Mouse (Mus musculus): Measurements from ENCODE around the gene Abca7. TPM values are rescaled to one million over a fixed set of nuclear protein-coding genes. Genes with fewer than 3 reads are reported as not detected.
"Not testable (repeated sequence)": the region's sequence is repeated elsewhere in the genome, so short reads cannot be mapped to it uniquely, and the experiment has no call there.

The Abca7 gene
- total RNA-seq (2021) = 1 to 10 TPM; 7.0 to 8.5 TPM
- long read RNA-seq, experiment 1, partial matches to known transcripts = 3 of 9 reads
- long read RNA-seq, experiment 1, other reads (novel, unspliced or antisense) = 6 of 9 reads
- long read RNA-seq, experiment 2, full-length matches to known transcripts = 1 of 16 reads
- long read RNA-seq, experiment 2, partial matches to known transcripts = 9 of 16 reads
- long read RNA-seq, experiment 2, other reads (novel, unspliced or antisense) = 6 of 16 reads

- peak; percentile 98 to 100 for DNase-seq
- intact Hi-C loops (cut with DNase I) = no loop called here
Observed at GRCm38 (mm10) chr10:79996272-79997033, at the start of gene Abca7. Abca7 (plus strand) TSS chr10:79996494.

- intact Hi-C loops (cut with DNase I) = no loop called here
- no peak for DNase-seq
Observed at GRCm38 (mm10) chr10:79946752-79947322, 49.5 kb upstream of the Abca7 start.

GRCm38 (mm10) chr10:79947502-79947901 lies 48.8 kb upstream of the Abca7 start:
- no peak for DNase-seq
- intact Hi-C loops (cut with DNase I) = no loop called here

- intact Hi-C loops (cut with DNase I) = no loop called here
- DNase-seq = no peak
Observed at GRCm38 (mm10) chr10:79949873-79950272, 46.4 kb upstream of the Abca7 start.

- DNase-seq = no peak
- intact Hi-C loops (cut with DNase I) = no loop called here
Observed at GRCm38 (mm10) chr10:79950661-79951060, 45.6 kb upstream of the Abca7 start.

GRCm38 (mm10) chr10:79953946-79954345 lies 42.3 kb upstream of the Abca7 start:
- intact Hi-C loops (cut with DNase I) = no loop called here
- DNase-seq = peak; percentile 44 to 52

GRCm38 (mm10) chr10:79955691-79956090 lies 40.6 kb upstream of the Abca7 start:
- no peak for DNase-seq
- intact Hi-C loops (cut with DNase I) = loop anchor here (2.0 kb wide), 2 partner anchors 63 to 121 kb away; no protein-coding TSS in a partner anchor

- intact Hi-C loops (cut with DNase I) = loop anchor here (2.0 kb wide), 2 partner anchors 64 to 122 kb away; no protein-coding TSS in a partner anchor
Observed at GRCm38 (mm10) chr10:79956643-79957154, 39.6 kb upstream of the Abca7 start.

GRCm38 (mm10) chr10:79958140-79958816 lies 38.0 kb upstream of the Abca7 start:
- intact Hi-C loops (cut with DNase I) = loop anchor here (1.0 kb wide), 1 partner anchor 33 kb away; no protein-coding TSS in a partner anchor
- DNase-seq = peak; percentile 84 to 89

More at GRCm38 (mm10) chr10:79956643-79957154, 39.6 kb upstream of the Abca7 start:
- DNase-seq = no peak

- intact Hi-C loops (cut with DNase I) = not testable (repeated sequence)
- peak in 1 of 2 experiments; percentile 51 for DNase-seq
Observed at GRCm38 (mm10) chr10:79959412-79959811, 36.9 kb upstream of the Abca7 start.

- DNase-seq = peak; percentile 99
- intact Hi-C loops (cut with DNase I) = loop anchor here (10.0 kb wide), 2 partner anchors 175 to 285 kb away; partner anchors contain the start of genes Atp5d and Ndufs7
Observed at GRCm38 (mm10) chr10:79959847-79960601, 36.3 kb upstream of the Abca7 start, which contains the start of gene Wdr18. Wdr18 (plus strand) TSS chr10:79960152.

- intact Hi-C loops (cut with DNase I) = loop anchor here (10.0 kb wide), 2 partner anchors 174 to 284 kb away; partner anchors contain the start of genes Atp5d and Ndufs7
- DNase-seq = no peak
Observed at GRCm38 (mm10) chr10:79960671-79961294, 35.5 kb upstream of the Abca7 start.

GRCm38 (mm10) chr10:79964727-79965126 lies 31.6 kb upstream of the Abca7 start:
- DNase-seq = no peak
- intact Hi-C loops (cut with DNase I) = loop anchor here (10.0 kb wide), 2 partner anchors 170 to 280 kb away; partner anchors contain the start of genes Atp5d and Ndufs7

GRCm38 (mm10) chr10:79965325-79965724 lies 31.0 kb upstream of the Abca7 start:
- intact Hi-C loops (cut with DNase I) = loop anchor here (10.0 kb wide), 2 partner anchors 169 to 279 kb away; partner anchors contain the start of genes Atp5d and Ndufs7
- DNase-seq = no peak

GRCm38 (mm10) chr10:79966886-79967400 lies 29.4 kb upstream of the Abca7 start:
- DNase-seq = peak; percentile 44 to 48
- intact Hi-C loops (cut with DNase I) = loop anchor here (10.0 kb wide), 2 partner anchors 168 to 278 kb away; partner anchors contain the start of genes Atp5d and Ndufs7

- no peak for DNase-seq
- intact Hi-C loops (cut with DNase I) = loop anchor here (10.0 kb wide), 2 partner anchors 167 to 277 kb away; partner anchors contain the start of genes Atp5d and Ndufs7
Observed at GRCm38 (mm10) chr10:79968181-79968580, 28.1 kb upstream of the Abca7 start.

- DNase-seq = no peak
- intact Hi-C loops (cut with DNase I) = loop anchor here (10.0 kb wide), 2 partner anchors 166 to 276 kb away; partner anchors contain the start of genes Atp5d and Ndufs7
Observed at GRCm38 (mm10) chr10:79969124-79969568, 27.1 kb upstream of the Abca7 start.

All from heart, postnatal 14 days (tissue).